ENCODE assay signal across 13 mouse cellular contexts in genomic region chr4:89146291-89146690, GRCm38 (mm10). TPM values are rescaled to one million over a fixed set of nuclear protein-coding genes. Genes with fewer than 3 reads are reported as not detected.
DNase-seq lines count a peak whose midpoint lies in the region; ATAC-seq and TF ChIP-seq lines count a peak whose summit lies in the region.
"Had no signal": no experiment of that assay in that cellular context is flagged by ENCODE, and none has a peak within 500 bp of the region (broad histone marks: within the 10 kb centered on the region; RNA-seq: fewer than 3 reads in every experiment).

No protein-coding gene starts in this region.

- no peak overlapping the region for H3K27ac ChIP-seq in forebrain, postnatal 0 days (ENCODE audit: low read depth, low read length)
- H3K27ac ChIP-seq in forebrain, embryonic 15.5 days (replicated peaks) = no peak overlapping the region
- H3K27ac ChIP-seq in lung, embryonic 14.5 days (ENCODE audit: low read depth) = no peak overlapping the region
- H3K27ac ChIP-seq: embryonic facial prominence, embryonic 15.5 days; hindbrain, embryonic 15.5 days; macrophage had no signal

- DNase-seq in forebrain, postnatal 0 days = peak; percentile 64
- peak; percentile 81 for DNase-seq in lung, embryonic 14.5 days
- DNase-seq in lung, adult 18-20 months = no peak
- peak; percentile 22 for DNase-seq in c-Kit-negative CD71-positive TER-119-positive erythroid progenitor cells, embryonic 14.5 days (ENCODE audit: low read depth, low spot score)
- peak; percentile 67 for DNase-seq in mesoderm, embryonic 11.5 days (ENCODE audit: low read depth, low spot score)
- DNase-seq in frontal cortex, postnatal 36 days (ENCODE audit: low spot score in 2 of 2) = no peak
- no peak for DNase-seq in kidney, postnatal 36 days
- DNase-seq: spleen, adult 18-20 months had no signal

- ATAC-seq in forebrain, postnatal 0 days = no peak
- no peak for ATAC-seq in forebrain, embryonic 15.5 days (replicated peaks)
- no peak for ATAC-seq in lung, embryonic 14.5 days (ENCODE audit: insufficient read depth)

- H3K9me3 ChIP-seq in forebrain, postnatal 0 days (ENCODE audit: low read length) = no peaks in the 10 kb centered on the region
- H3K9me3 ChIP-seq in forebrain, embryonic 15.5 days = no peaks in the 10 kb centered on the region
- H3K9me3 ChIP-seq in lung, embryonic 14.5 days (ENCODE audit: low read depth, low read length) = no peaks in the 10 kb centered on the region
- H3K9me3 ChIP-seq: embryonic facial prominence, embryonic 15.5 days; hindbrain, embryonic 15.5 days had no signal

- no peaks in the 10 kb centered on the region for H3K27me3 ChIP-seq in forebrain, postnatal 0 days (ENCODE audit: insufficient read depth, low read length)
- no peaks in the 10 kb centered on the region for H3K27me3 ChIP-seq in forebrain, embryonic 15.5 days
- no peaks in the 10 kb centered on the region for H3K27me3 ChIP-seq in lung, embryonic 14.5 days (ENCODE audit: insufficient read depth, low read length)
- H3K27me3 ChIP-seq: embryonic facial prominence, embryonic 15.5 days; hindbrain, embryonic 15.5 days had no signal

- TF ChIP-seq CTCF in forebrain, postnatal 0 days (IDR thresholded peaks at IDR 0.05; ENCODE audit: low read depth) = peak; percentile 77
- peak; percentile 71 for TF ChIP-seq CTCF in lung, embryonic 14.5 days (IDR thresholded peaks at IDR 0.05; ENCODE audit: low read depth)

- H3K4me2 ChIP-seq in forebrain, postnatal 0 days (ENCODE audit: low read depth) = no peak overlapping the region
- no peak overlapping the region for H3K4me2 ChIP-seq in forebrain, embryonic 15.5 days (replicated peaks)
- H3K4me2 ChIP-seq in lung, embryonic 14.5 days = no peak overlapping the region
- H3K4me2 ChIP-seq: embryonic facial prominence, embryonic 15.5 days; hindbrain, embryonic 15.5 days had no signal

- 52% methylated on average over 3 of the region's 3 CpGs for WGBS in forebrain, postnatal 0 days
- WGBS in forebrain, embryonic 15.5 days = 60% methylated on average over 3 of the region's 3 CpGs
- 38% methylated on average over 3 of the region's 3 CpGs for WGBS in lung, embryonic 14.5 days

- H3K4me3 ChIP-seq in forebrain, postnatal 0 days (ENCODE audit: low read depth, low read length) = no peak overlapping the region
- no peak overlapping the region for H3K4me3 ChIP-seq in forebrain, embryonic 15.5 days
- no peak overlapping the region for H3K4me3 ChIP-seq in lung, embryonic 14.5 days (ENCODE audit: low read depth, low read length)
- H3K4me3 ChIP-seq: embryonic facial prominence, embryonic 15.5 days; hindbrain, embryonic 15.5 days had no signal

- H3K9ac ChIP-seq in forebrain, postnatal 0 days = no peak overlapping the region
- H3K9ac ChIP-seq in forebrain, embryonic 15.5 days (replicated peaks) = no peak overlapping the region
- no peak overlapping the region for H3K9ac ChIP-seq in lung, embryonic 14.5 days
- H3K9ac ChIP-seq: embryonic facial prominence, embryonic 15.5 days; hindbrain, embryonic 15.5 days had no signal

- no peaks in the 10 kb centered on the region for H3K4me1 ChIP-seq in forebrain, postnatal 0 days (ENCODE audit: insufficient read depth)
- no peaks in the 10 kb centered on the region for H3K4me1 ChIP-seq in forebrain, embryonic 15.5 days
- H3K4me1 ChIP-seq in lung, embryonic 14.5 days (ENCODE audit: insufficient read depth) = no peaks in the 10 kb centered on the region

- peaks cover 6% of the 10 kb centered on the region for H3K36me3 ChIP-seq in forebrain, postnatal 0 days (ENCODE audit: insufficient read depth)
- H3K36me3 ChIP-seq in forebrain, embryonic 15.5 days = no peaks in the 10 kb centered on the region; the same call in 1 of the 2 replicates
- peaks cover 33% of the 10 kb centered on the region for H3K36me3 ChIP-seq in lung, embryonic 14.5 days (ENCODE audit: insufficient read depth)
- H3K36me3 ChIP-seq: G1E had no signal

RNA-seq across cellular contexts. Expression of gene Mtap, which starts 9.4 kb away (rescaled TPM):
- total RNA-seq in forebrain, postnatal 0 days (2014; rRNA removed) = 8.1 and 10.9 TPM in 2 replicates
- polyA plus RNA-seq in forebrain, postnatal 0 days (2015; fragmentation: Nextera tagmentation; extraction: Ambion mirVana) = 17.0 and 18.0 TPM in 2 replicates
- polyA plus RNA-seq in forebrain, embryonic 15.5 days (2015; fragmentation: Nextera tagmentation; extraction: Ambion mirVana) = 27.8 and 29.3 TPM in 2 replicates
- polyA plus RNA-seq in lung, embryonic 14.5 days (2014; fragmentation: Nextera tagmentation; extraction: Ambion mirVana) = 74.6 and 75.3 TPM in 2 replicates
- polyA plus RNA-seq: G1E had no signal

Comparison
In these comparisons a context has a peak if more than half of its experiments do, and no peak if none do; other contexts are left out.
1. DNase-seq: peak in forebrain, postnatal 0 days (single experiment), lung, embryonic 14.5 days (single experiment), c-Kit-negative CD71-positive TER-119-positive erythroid progenitor cells, embryonic 14.5 days (single experiment) and mesoderm, embryonic 11.5 days (single experiment); none in lung, adult 18-20 months (0 of 2), frontal cortex, postnatal 36 days (0 of 2) and kidney, postnatal 36 days (0 of 2).